Mouse (Mus musculus) intestine, embryonic 14.5 days (tissue): Measurements from ENCODE around the gene Szrd1. TPM values are rescaled to one million over a fixed set of nuclear protein-coding genes. Genes with fewer than 3 reads are reported as not detected.
A peak's percentile ranks its signal among the peaks of the same experiment; 100 is the strongest.
"Not testable (repeated sequence)": the region's sequence is repeated elsewhere in the genome, so short reads cannot be mapped to it uniquely, and the experiment has no call there.

Source experiments
- ATAC-seq: fragments of 200-750 bp; cut with Nextera tagmentation; replicated peaks from 2 replicates; pipeline ENCODE4 v1.8.0; 2017; ENCODE audit warnings: low read depth, moderate number of reproducible peaks, moderate TSS enrichment, moderate library complexity; ENCODE audit not compliant: low FRiP score, low TSS enrichment
- DNase-seq: peaks from one replicate; pipeline ENCODE4 v3.0.0-alpha.2; 2018; ENCODE audit warnings: low spot score
- H3K27ac ChIP-seq: fragments of 300-500 bp; sonication (generic); 2 replicates; pipeline ENCODE4 v1.5.1; 2014; ENCODE audit warnings: low read depth, mild to moderate bottlenecking, control low read depth
- H3K27me3 ChIP-seq: fragments of 300-500 bp; sonication (generic); replicated peaks from 2 replicates; pipeline ENCODE4 v1.6.1; 2014; ENCODE audit warnings: low read length, control low read depth; ENCODE audit not compliant: control insufficient read depth, insufficient read depth
- H3K36me3 ChIP-seq: fragments of 300-500 bp; sonication (generic); 2 replicates; pipeline ENCODE4 v1.6.1; 2014; ENCODE audit warnings: low read length, control low read depth; ENCODE audit not compliant: control insufficient read depth, insufficient read depth
- H3K4me1 ChIP-seq: fragments of 300-500 bp; sonication (generic); replicated peaks from 2 replicates; pipeline ENCODE4 v1.6.1; 2014; ENCODE audit warnings: low read length, control low read depth, mixed read lengths; ENCODE audit not compliant: control insufficient read depth, insufficient read depth
- H3K4me2 ChIP-seq: fragments of 300-500 bp; sonication (generic); 2 replicates; pipeline ENCODE4 v1.6.1; 2014; ENCODE audit warnings: low read length
- H3K4me3 ChIP-seq: fragments of 300-500 bp; sonication (generic); 2 replicates; pipeline ENCODE4 v1.5.1; 2014; ENCODE audit warnings: low read depth, low read length, control low read depth, mixed read lengths
- H3K9ac ChIP-seq: fragments of 300-500 bp; sonication (generic); 2 replicates; pipeline ENCODE4 v1.6.1; 2014; ENCODE audit warnings: mild to moderate bottlenecking, low read length
- H3K9me3 ChIP-seq: fragments of 300-500 bp; sonication (generic); 2 replicates; pipeline ENCODE4 v1.6.1; 2016; ENCODE audit warnings: low read length, control low read depth; ENCODE audit not compliant: control insufficient read depth
- WGBS: fragments of 180-500 bp; shearing (Covaris S2); extraction: QIAGEN DNeasy Blood & Tissue Kit; methylation state at CpG from one replicate; pipeline ENCODE4 v1.1.7; 2014; 5-methylcytosine and 5-hydroxymethylcytosine counted together
- polyA plus RNA-seq: library from polyadenylated mRNA; unstranded; fragments of >200 nt; fragmentation: Nextera tagmentation; extraction: Ambion mirVana; gene quantifications from 2 replicates; pipeline ENCODE4 v1.2.1, GENCODE M21; 2014

The Szrd1 gene
- polyA plus RNA-seq, 1 experiment from 2014 or later, result 33.9 TPM

DNA sequence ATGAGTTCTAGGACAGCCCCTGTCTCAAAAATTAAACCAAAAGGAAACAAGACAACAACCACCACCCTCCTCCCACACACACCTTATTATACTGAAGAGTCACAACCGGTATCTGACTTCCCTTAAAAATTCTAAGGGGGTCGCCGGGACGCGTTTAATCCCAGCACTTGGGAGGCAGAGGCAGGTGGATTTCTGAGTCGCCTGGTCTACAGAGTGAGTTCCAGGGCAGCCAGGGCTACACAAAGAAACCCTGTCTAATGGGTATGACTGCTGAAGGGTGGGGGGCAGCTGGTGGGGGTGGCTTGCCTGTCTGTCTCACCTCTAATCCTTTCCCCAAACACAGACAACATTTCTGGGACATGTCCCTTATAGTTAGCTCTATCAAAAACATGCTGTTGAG, 1.4 kb upstream of the Szrd1 start:
- Histone ChIP-seq H3K4me3 (no peak overlapping the region), H3K4me2 (no peak overlapping the region), H3K27ac (no peak overlapping the region), H3K4me1 (peaks cover 21% of the 10 kb centered on the region), H3K27me3 (no peaks in the 10 kb centered on the region), H3K36me3 (no peaks in the 10 kb centered on the region), H3K9ac (no peak overlapping the region), H3K9me3 (no peaks in the 10 kb centered on the region)
- DNase-seq (no peak), ATAC-seq (no peak)
- 93% methylated on average over 6 of the region's 6 CpGs for WGBS

- not testable (repeated sequence) for H3K4me2 ChIP-seq, H3K36me3 ChIP-seq, H3K27ac ChIP-seq, H3K27me3 ChIP-seq, DNase-seq, ATAC-seq, H3K9me3 ChIP-seq, H3K9ac ChIP-seq, H3K4me3 ChIP-seq
- 92% methylated on average over 9 of the region's 9 CpGs for WGBS
- peaks cover 23% of the 10 kb centered on the region for H3K4me1 ChIP-seq
Observed at GRCm38 (mm10) chr4:141140354-141140753, 779 bp upstream of the Szrd1 start.

DNA sequence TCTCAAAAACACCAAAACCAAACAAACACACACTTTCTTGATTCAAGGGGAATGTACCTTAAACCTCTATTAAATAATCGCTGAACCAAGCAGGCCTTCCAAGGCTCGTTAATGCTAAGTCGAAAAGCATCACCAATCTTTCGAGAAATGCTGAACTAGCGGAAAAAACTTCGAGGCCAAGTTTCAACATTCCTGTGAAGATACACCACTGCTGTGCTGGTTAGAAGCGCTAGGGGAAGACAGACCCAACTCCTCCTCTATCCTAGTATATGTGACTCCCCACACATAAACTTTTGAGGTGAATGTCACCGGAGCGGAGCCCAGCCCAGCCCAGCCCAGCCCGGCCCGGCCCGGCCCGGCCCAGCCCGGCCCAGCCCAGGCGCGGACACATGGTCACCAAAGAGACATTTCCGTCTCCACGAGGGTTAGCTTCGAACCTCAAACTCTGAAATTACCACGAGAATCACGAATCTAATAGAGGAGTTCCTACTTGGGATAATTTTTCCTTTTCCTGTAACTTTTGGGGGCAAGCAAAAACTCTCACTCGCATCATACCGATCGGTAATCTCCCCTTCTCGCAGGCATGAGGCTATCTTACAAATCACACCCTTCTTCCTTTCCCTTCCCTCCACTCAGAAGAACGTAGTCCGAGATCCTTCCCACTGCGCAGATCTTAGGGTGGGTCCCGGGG, 1.0 kb downstream of the Szrd1 start:
- peak; percentile 68 for DNase-seq
- Histone ChIP-seq H3K4me1 (peaks cover 39% of the 10 kb centered on the region), H3K27me3 (no peaks in the 10 kb centered on the region), H3K4me2 (peak overlapping the region; percentile 88), H3K36me3 (no peaks in the 10 kb centered on the region), H3K9ac (peak overlapping the region; percentile 84), H3K27ac (peak overlapping the region; percentile 95), H3K4me3 (peak overlapping the region; percentile 88), H3K9me3 (no peaks in the 10 kb centered on the region)
- ATAC-seq, result peak; percentile 22; the same call in 1 of the 2 replicates
- 1% methylated on average over 29 of the region's 29 CpGs for WGBS

DNA sequence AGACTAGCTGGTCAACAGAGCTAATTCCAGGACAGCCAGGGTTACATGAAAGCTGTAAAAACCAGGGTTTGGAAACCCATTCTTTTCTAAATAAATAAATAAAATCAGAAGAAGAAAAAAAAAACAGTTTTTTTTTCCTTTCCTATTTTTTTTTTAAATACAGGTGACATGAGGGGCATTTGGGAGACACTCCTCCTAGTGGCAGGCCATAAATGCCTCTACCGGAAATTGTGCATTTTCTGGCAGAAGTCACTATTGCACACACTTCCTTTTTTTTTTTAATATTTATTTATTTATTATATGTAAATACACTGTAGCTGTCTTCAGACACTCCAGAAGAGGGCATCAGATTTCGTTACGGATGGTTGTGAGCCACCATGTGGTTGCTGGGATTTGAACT, 1.8 kb downstream of the Szrd1 start:
- WGBS, result 68% methylated on average over 1 of the region's 3 CpGs
- H3K36me3 ChIP-seq, H3K27ac ChIP-seq, H3K27me3 ChIP-seq, H3K9ac ChIP-seq, ATAC-seq, DNase-seq, H3K9me3 ChIP-seq: not testable (repeated sequence)
- Histone ChIP-seq H3K4me2 (peak overlapping the region; percentile 88), H3K4me1 (peaks cover 43% of the 10 kb centered on the region), H3K4me3 (peak overlapping the region; percentile 88; the same call in 1 of the 2 replicates)

GRCm38 (mm10) chr4:141136126-141136525, 3.4 kb downstream of the Szrd1 start:
- H3K4me2 ChIP-seq, result no peak overlapping the region

DNA sequence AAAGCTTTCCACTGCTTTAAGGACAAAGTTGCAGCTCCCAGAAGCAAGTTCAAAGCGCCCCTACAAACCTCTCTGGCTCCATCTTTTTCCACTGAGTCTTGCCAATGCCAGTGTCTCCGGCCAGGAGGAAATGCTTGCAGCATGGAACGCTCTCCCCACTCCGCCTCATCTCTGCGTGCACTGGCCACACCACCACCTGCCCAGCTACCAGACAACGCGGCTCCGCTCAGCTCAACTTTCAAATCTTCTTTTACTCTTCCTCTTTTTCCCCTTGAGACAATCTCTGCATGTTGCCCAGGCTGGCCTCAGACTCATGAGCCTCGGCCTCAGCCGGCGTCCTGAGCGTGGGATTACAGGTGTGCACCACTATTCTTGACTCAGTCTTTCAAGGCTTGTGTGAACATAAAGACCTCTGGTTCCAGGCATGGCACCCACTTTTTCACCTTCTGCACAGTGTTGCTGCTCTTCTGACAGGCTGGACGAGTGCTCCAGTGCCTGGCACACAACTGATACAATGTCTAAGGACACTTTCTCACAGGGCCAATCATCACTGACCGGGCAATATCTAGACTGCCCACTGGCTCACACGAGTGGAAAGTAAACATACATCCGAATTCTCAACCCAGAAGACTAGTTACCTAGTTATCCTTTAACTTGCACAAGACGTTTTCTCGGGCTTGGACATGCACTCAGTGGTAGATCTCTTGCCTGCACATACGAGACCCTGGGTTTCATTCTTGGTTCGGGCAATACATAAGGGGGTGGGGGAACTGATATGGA, 4.6 kb downstream of the Szrd1 start:
- 74% methylated on average over 20 of the region's 20 CpGs for WGBS
- Histone ChIP-seq H3K4me2 (peak overlapping the region; percentile 20; the same call in 1 of the 2 replicates), H3K4me1 (peaks cover 68% of the 10 kb centered on the region), H3K4me3 (no peak overlapping the region), H3K9me3 (no peaks in the 10 kb centered on the region), H3K27ac (0 out of 2 replicates have a peak overlapping the region, but pooled peaks have one; percentile 66), H3K27me3 (no peaks in the 10 kb centered on the region), H3K9ac (no peak overlapping the region), H3K36me3 (no peaks in the 10 kb centered on the region)
- DNase-seq (no peak), ATAC-seq (no peak)

More at GRCm38 (mm10) chr4:141136126-141136525, 3.4 kb downstream of the Szrd1 start:
- H3K9ac ChIP-seq, result no peak overlapping the region
- no peak overlapping the region for H3K4me3 ChIP-seq
- DNase-seq (no peak), ATAC-seq (no peak)
- no peaks in the 10 kb centered on the region for H3K27me3 ChIP-seq
- H3K27ac ChIP-seq, result no peak overlapping the region
- peaks cover 59% of the 10 kb centered on the region for H3K4me1 ChIP-seq
- no peaks in the 10 kb centered on the region for H3K36me3 ChIP-seq
- no peaks in the 10 kb centered on the region for H3K9me3 ChIP-seq
- WGBS, result 75% methylated on average over 7 of the region's 7 CpGs

DNA sequence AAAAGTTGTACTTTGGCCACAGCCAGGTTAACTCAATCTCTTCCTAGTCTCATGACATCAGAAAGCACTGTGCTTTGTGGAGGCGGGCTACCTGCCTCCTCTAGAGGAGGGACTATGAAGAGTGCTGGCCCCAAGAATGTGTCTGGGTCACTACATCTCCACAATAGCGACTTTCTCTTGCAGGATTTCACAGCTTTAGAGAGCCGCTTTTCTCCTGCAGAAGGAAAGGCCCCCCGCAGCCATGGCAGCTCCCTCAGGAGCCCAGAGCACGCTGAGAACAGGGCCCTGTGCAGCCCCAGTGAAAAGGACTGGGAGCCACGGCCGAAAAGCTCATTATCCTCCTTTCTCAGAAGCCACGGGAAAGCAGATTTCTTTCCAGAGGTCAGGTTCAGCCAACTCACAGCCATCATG, 5.5 kb downstream of the Szrd1 start:
- Histone ChIP-seq H3K4me3 (no peak overlapping the region), H3K36me3 (no peaks in the 10 kb centered on the region), H3K27me3 (no peaks in the 10 kb centered on the region), H3K9ac (no peak overlapping the region), H3K4me1 (peaks cover 76% of the 10 kb centered on the region), H3K4me2 (no peak overlapping the region), H3K27ac (peak overlapping the region; percentile 66; the same call in 1 of the 2 replicates), H3K9me3 (no peaks in the 10 kb centered on the region)
- WGBS, result 54% methylated on average over 8 of the region's 8 CpGs
- ATAC-seq (no peak), DNase-seq (no peak)

GRCm38 (mm10) chr4:141133227-141133626, 6.3 kb downstream of the Szrd1 start:
- no peak overlapping the region for H3K9ac ChIP-seq
- no peaks in the 10 kb centered on the region for H3K36me3 ChIP-seq
- ATAC-seq (no peak), DNase-seq (no peak)
- H3K27ac ChIP-seq, result peak overlapping the region; percentile 88
- no peaks in the 10 kb centered on the region for H3K9me3 ChIP-seq
- H3K4me2 ChIP-seq, result no peak overlapping the region
- no peaks in the 10 kb centered on the region for H3K27me3 ChIP-seq
- no peak overlapping the region for H3K4me3 ChIP-seq
- 28% methylated on average over 8 of the region's 8 CpGs for WGBS
- peaks cover 75% of the 10 kb centered on the region for H3K4me1 ChIP-seq
